Mouse (Mus musculus) ES-Bruce4 (cell line): ENCODE measurements around the gene Pah. TPM values are rescaled to one million over a fixed set of nuclear protein-coding genes. Genes with fewer than 3 reads are reported as not detected.

Source experiments
- H3K27ac ChIP-seq: 2 replicates; pipeline ENCODE4 v1.5.1; 2012; ENCODE audit warnings: low read length, inconsistent platforms; ENCODE audit not compliant: insufficient read depth
- H3K27me3 ChIP-seq: 2 replicates; pipeline ENCODE4 v1.6.1; 2012; ENCODE audit warnings: mild to moderate bottlenecking, low read length, inconsistent platforms; ENCODE audit not compliant: control insufficient read depth, poor library complexity, insufficient read depth, severe bottlenecking
- H3K36me3 ChIP-seq: 2 replicates; pipeline ENCODE4 v1.6.1; 2012; ENCODE audit warnings: inconsistent platforms, mild to moderate bottlenecking, low read length, moderate library complexity; ENCODE audit not compliant: control insufficient read depth, poor library complexity, insufficient read depth, severe bottlenecking
- H3K4me1 ChIP-seq: one replicate; pipeline ENCODE4 v1.8.1; 2011; ENCODE audit warnings: low read length; ENCODE audit not compliant: control insufficient read depth, insufficient read depth
- H3K4me3 ChIP-seq: 2 replicates; pipeline ENCODE4 v1.5.1; 2011; ENCODE audit warnings: low read depth, mild to moderate bottlenecking, low read length
- H3K9ac ChIP-seq: 2 replicates; pipeline ENCODE4 v1.6.1; 2012; ENCODE audit warnings: low read depth, mild to moderate bottlenecking, inconsistent platforms; ENCODE audit not compliant: poor library complexity, severe bottlenecking
- H3K9me3 ChIP-seq: replicated peaks from 2 replicates; pipeline ENCODE4 v1.6.1; 2012; ENCODE audit warnings: mild to moderate bottlenecking, low read length, inconsistent platforms; ENCODE audit not compliant: control insufficient read depth, poor library complexity, insufficient read depth, severe bottlenecking
- CTCF ChIP-seq: IDR thresholded peaks from one replicate; pipeline ENCODE4 v1.8.1; 2011; ENCODE audit warnings: low read depth, low read length
- EP300 ChIP-seq: IDR thresholded peaks from 2 replicates; pipeline ENCODE4 v1.6.1; 2011; ENCODE audit warnings: low read depth, low read length; ENCODE audit not compliant: insufficient read depth
- POLR2A ChIP-seq: IDR thresholded peaks from one replicate; pipeline ENCODE4 v1.8.1; 2011; ENCODE audit warnings: low read length; ENCODE audit not compliant: insufficient read depth
- polyA plus RNA-seq: library from polyadenylated mRNA; stranded (reverse); fragments of >200 nt; gene quantifications from 2 replicates; pipeline ENCODE4 v1.2.4, GENCODE M21; 2011; ENCODE audit warnings: low read depth; ENCODE audit not compliant: missing spikeins, insufficient read depth, insufficient read length

Pah gene
- polyA plus RNA-seq, 1 experiment = not detected

GRCm38 (mm10) chr10:87597075-87597677 is 75.6 kb downstream of the Pah start:
- TF ChIP-seq EP300 (no peak), CTCF (no peak), POLR2A (no peak)
- no peak overlapping the region for H3K4me3 ChIP-seq
- H3K9ac ChIP-seq = no peak overlapping the region
- no peaks in the 10 kb centered on the region for H3K27me3 ChIP-seq
- H3K36me3 ChIP-seq = no peaks in the 10 kb centered on the region
- no peaks in the 10 kb centered on the region for H3K9me3 ChIP-seq
- H3K27ac ChIP-seq = no peak overlapping the region
- H3K4me1 ChIP-seq = no peaks in the 10 kb centered on the region

DNA sequence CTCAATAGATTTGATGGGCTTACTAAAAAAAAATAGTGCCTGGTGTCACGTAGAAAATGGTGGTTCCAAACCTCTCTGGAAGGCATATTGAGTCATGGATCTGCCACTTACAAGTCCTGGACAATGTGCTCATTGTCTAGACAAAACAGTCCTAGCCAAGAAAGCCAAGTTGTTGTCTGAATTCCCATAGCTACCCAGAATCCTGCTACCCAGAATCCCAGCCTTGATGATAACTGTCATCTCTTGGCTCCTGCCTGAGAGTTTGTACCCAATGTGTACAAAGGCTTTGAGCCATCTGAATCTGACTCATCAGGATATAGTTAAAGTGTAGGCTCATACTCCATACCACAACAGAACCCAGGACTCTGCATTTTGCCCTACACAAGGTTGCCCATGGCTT is 80.6 kb downstream of the Pah start:
- no peaks in the 10 kb centered on the region for H3K36me3 ChIP-seq
- H3K4me1 ChIP-seq = no peaks in the 10 kb centered on the region
- H3K27me3 ChIP-seq = no peaks in the 10 kb centered on the region
- no peak overlapping the region for H3K27ac ChIP-seq
- TF ChIP-seq EP300 (no peak), CTCF (no peak), POLR2A (no peak)
- H3K4me3 ChIP-seq = no peak overlapping the region
- H3K9me3 ChIP-seq = no peaks in the 10 kb centered on the region
- H3K9ac ChIP-seq = no peak overlapping the region

GRCm38 (mm10) chr10:87625196-87625595 is 103.6 kb downstream of the Pah start:
- Histone ChIP-seq H3K27me3 (no peaks in the 10 kb centered on the region), H3K9me3 (no peaks in the 10 kb centered on the region), H3K36me3 (no peaks in the 10 kb centered on the region), H3K9ac (no peak overlapping the region), H3K4me1 (no peaks in the 10 kb centered on the region), H3K4me3 (no peak overlapping the region), H3K27ac (no peak overlapping the region)
- no peak for TF ChIP-seq POLR2A
- TF ChIP-seq EP300 = no peak
- no peak for TF ChIP-seq CTCF

Other genes starting within 250 kb of the Pah start
- not detected in 2 replicates for gene Ascl1, start 28.1 kb upstream of the Pah start, polyA plus RNA-seq